Mouse (Mus musculus): ENCODE results near the gene Syndig1l.

Syndig1l gene

GRCm38 (mm10) chr12:84698319-84699081 is at the start of gene Syndig1l:
Syndig1l (minus strand) TSS chr12:84698831.
- DNase-seq (ENCODE audit: extremely low spot score): peak; percentile 84

DNA sequence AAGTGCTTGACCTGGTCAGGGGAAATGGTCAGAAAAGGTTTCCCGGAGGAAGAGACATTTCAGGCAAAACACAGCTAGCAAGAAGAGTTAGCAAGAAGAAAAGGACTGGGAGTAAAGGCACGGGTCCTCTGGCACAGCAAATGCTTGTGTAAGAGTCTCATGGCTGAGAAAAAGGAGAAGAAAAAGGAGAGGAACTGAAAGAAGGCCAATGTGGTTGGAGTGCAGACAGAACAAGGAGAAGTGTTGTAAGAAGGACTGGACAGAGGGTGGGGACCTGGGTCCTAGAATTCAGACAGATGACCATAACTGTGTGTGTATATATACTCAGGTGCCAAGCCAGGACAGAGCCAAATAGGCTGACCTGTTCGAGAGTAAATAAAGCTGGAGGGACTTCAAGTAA is 49.5 kb upstream of the Syndig1l start:
- no peak for DNase-seq (ENCODE audit: extremely low spot score)

- no peak for DNase-seq (ENCODE audit: extremely low spot score)
Measured at GRCm38 (mm10) chr12:84745700-84746099, 47.1 kb upstream of the Syndig1l start.

GRCm38 (mm10) chr12:84743496-84743895 is 44.9 kb upstream of the Syndig1l start:
- no peak for DNase-seq (ENCODE audit: extremely low spot score)

GRCm38 (mm10) chr12:84733366-84733765 is 34.7 kb upstream of the Syndig1l start:
- no peak for DNase-seq (ENCODE audit: extremely low spot score)

GRCm38 (mm10) chr12:84728421-84728820 is 29.8 kb upstream of the Syndig1l start:
- no peak for DNase-seq (ENCODE audit: extremely low spot score)

DNA sequence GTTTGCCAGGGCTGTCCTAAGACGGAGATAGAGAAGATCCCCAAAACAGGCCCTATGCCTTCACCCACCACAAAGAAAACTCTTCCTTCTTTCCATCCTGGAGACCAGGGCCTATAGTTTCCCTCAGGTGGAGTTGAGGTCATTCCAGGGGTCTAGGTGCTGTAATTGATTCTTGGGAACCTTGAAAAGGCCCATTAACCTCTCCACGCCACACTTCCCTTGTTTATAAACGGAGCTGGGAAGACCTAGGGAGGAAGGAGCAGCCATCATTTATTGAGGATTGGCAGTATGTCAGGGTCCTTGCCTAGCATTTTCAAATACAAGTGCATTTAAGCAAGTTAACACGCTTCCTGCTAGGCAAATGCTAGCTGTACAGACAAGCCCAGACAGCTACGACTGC is 28.8 kb upstream of the Syndig1l start:
- no peak for DNase-seq (ENCODE audit: extremely low spot score)

GRCm38 (mm10) chr12:84726986-84727385 is 28.4 kb upstream of the Syndig1l start:
- DNase-seq (ENCODE audit: extremely low spot score): no peak

- no peak for DNase-seq (ENCODE audit: extremely low spot score)
Measured at GRCm38 (mm10) chr12:84726391-84726790, 27.8 kb upstream of the Syndig1l start.

DNA sequence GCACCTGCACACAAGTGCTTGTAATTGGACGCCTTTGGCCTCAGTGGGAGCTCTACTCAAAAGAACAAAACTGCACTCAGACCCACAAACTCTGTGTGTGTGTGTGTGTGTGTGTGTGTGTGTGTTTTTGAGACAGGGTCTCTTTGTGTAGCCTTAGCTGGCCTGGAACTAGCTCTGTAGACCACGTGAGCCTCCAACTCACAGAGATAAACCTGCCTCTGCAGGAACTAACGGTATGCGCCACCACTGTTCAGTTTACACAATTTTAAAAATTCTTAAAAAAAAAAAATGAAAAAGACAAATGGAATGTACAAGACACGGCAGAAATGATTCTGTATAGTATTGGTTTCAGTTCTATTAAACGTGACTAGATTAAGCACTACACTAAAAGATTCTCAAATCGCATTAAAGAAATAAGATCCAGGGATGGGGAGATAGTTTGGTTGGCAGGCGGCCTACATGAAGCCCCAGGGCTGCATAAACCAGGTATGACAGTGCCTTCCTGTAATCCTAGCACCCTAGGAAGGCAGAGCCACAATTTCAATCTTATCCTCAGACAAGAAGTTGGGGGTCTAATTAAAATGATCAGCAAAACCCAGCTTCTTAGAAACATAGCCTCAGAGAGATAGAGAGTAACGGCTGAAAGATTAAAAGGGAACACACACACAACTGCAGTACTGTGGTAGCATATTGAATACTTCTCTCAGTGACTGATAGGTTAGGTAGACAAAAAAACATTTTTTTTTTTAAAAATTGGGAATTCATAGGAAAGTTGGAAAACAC is 20.0 kb upstream of the Syndig1l start:
- no peak for DNase-seq (ENCODE audit: extremely low spot score)

DNA sequence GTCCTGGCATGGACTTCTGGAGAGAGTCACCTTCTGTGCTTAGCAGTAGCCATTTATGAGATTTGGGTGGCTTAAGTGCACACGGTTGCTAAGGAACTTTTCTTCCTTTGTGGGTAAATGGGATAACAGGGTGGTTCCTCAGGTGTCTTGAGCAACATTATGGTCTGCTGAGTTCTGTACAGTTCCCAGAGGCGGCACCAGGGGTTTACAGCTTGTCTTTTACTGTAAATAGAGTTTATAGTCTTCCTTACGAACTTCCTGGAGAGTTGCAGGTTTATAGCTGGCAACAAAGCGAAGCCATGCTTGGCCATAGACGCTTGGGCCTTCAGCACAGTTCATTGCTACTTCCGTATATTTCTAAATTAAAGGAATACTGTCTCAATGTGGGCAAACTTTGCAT is 15.9 kb upstream of the Syndig1l start:
- no peak for DNase-seq (ENCODE audit: extremely low spot score)

- no peak for DNase-seq (ENCODE audit: extremely low spot score)
Measured at GRCm38 (mm10) chr12:84709842-84710439, 11.3 kb upstream of the Syndig1l start.

DNA sequence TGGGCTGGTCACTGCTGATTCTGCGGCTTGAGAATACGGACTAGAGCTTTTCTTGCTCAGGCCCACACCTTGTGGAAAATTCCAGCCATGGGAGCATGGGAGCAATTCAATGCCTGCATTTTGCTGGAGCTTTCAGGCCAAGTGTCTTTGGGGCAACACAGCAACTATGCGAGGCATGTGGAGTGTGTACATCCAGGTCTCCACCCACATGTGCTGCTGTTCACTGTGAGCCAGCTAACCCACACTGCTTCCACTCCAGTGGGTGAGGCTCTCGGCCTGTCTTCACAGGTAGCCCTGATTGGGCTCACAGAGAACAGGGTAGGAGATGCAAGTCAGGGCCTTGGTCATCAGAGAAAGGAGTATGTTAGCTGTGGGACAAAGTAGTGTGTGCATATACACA is 9.2 kb upstream of the Syndig1l start:
- DNase-seq (ENCODE audit: extremely low spot score): no peak

GRCm38 (mm10) chr12:84706886-84707285 is 8.3 kb upstream of the Syndig1l start:
- DNase-seq (ENCODE audit: extremely low spot score): no peak

DNA sequence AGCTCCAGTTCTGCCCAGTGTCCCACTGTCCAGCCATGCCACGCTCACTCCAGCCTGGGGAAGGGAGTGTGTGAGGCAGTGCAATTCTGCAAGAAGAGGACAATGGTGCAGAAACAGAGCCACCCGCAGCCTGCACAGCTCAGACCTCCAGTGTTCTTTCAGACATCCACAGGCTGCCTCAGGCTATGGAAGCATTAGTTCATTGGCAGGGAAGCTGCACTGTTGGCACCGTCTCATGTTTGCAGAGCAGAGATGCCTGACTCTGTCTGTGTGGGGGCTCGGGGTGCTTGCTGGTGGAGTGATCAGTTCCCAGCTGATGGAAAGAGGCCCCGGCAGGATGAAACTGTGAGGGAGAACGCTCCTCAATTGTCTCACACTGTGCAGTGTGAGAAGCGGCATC is 4.0 kb upstream of the Syndig1l start:
- DNase-seq (ENCODE audit: extremely low spot score): no peak

DNA sequence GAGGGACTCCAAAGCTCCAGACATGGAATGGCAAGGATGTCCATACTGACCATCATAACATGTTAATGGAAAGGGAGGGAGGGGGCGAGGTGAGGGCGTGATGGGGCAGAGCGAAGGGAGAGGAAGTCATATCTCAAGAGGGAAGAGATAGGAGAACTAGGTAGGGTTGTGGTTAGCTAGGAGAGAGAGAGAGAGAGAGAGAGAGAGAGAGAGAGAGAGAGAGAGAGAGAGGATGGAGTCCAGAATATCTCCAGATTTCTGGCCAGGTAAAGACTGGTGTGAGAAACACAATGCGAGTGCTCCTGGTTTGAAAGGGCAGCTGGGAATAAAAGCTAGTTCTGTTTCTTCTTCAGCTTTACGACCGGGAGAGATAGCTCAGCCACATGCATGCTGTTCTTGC is 6.5 kb downstream of the Syndig1l start:
- DNase-seq (ENCODE audit: extremely low spot score): no peak

- no peak for DNase-seq (ENCODE audit: extremely low spot score)
Measured at GRCm38 (mm10) chr12:84691347-84691746, 7.3 kb downstream of the Syndig1l start.

- no peak for DNase-seq (ENCODE audit: extremely low spot score)
Measured at GRCm38 (mm10) chr12:84689051-84689450, 9.6 kb downstream of the Syndig1l start.

DNA sequence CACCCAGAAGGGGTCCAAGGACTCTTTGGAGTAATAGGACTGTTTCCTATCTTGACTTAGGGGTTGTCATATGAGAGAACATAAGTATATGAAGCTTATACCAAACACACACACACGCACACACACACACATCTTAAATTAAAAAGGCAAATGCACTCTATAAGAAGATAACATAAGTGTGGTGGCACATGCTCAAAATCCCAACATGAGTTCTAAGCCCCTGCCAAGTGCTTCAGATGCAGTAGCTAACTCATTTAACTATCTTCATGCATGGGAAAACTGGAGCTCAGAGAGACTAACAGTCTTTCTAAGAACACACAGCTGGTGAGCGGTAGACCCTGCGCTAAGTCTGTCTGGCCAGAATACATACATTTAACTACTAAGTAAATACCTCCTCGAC is 11.1 kb downstream of the Syndig1l start:
- no peak for DNase-seq (ENCODE audit: extremely low spot score)

GRCm38 (mm10) chr12:84686176-84686575 is 12.5 kb downstream of the Syndig1l start:
- no peak for DNase-seq (ENCODE audit: extremely low spot score)

DNA sequence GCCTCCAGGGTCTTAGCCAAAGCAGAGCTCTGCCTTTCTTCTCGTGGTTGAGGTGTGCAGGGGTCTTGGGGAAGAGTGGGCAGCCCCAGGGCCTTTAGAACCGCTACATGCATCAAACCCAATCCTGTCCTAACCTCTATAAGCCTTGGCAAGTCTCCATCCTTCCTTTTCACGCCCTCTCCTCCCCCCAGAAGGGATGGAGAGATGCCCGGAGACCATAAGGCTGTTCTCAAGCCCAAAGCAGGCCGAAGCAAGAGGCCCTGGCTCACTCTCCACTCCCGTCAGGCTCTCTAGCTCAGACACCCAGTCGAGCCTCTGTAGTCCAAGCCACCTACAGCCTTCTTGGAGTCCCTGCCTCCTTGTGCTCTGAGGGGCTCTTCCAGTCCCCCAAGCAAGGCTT is 14.1 kb downstream of the Syndig1l start:
- DNase-seq (ENCODE audit: extremely low spot score): no peak

DNA sequence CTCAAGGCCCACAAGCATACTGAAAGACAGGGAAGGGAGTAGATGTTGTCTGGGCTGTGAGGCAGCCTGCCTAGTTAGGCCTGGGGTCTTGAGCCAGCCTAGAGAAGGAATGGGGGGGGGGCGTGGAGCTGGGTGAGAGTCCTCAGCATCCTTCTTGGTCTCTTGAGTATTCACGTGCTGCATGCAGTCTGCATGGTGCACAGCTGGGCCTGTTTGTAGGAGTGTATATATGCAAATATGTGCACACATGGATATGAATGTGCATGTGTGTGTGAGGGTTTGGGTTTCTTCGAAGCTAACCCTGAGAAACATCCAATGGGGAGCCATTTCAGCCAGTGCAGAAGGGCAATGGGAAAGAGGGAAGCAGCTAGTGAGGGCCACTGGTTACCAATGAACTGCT is 22.6 kb downstream of the Syndig1l start:
- no peak for DNase-seq (ENCODE audit: extremely low spot score)
